Mouse (Mus musculus): ENCODE results near the gene Cdkal1. TPM values are rescaled to one million over a fixed set of nuclear protein-coding genes. Genes with fewer than 3 reads are reported as not detected.
A peak's percentile ranks its signal among the peaks of the same experiment; 100 is the strongest.

Cdkal1 gene
- total RNA-seq, 1 experiment, result 20.8 TPM

DNA sequence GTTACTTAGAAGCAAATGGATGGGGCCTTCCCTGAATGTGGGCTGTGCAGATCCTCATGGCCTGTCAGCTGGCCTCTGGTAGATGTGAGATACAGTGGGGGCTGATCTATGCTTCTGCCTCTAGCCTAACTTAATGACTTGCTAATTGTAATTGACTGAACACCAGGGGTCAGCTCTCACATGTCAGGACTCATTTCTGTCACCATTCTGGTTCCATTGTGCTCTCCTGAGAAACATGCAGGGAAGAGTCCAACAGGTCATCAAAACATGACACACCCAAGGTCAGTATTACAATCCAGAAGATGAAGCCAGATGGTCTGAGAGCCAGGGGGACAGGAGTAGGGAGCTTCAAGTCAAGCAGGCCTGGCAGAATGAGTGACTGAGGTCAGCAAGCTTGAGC lies 584.0 kb downstream of the Cdkal1 start:
- H3K4me1 ChIP-seq (ENCODE audit: control insufficient read depth in 2 of 2, insufficient read depth in 2 of 2, low read length in 2 of 2, poor library complexity in 1 of 2), result peaks cover 0 to 3% of the 10 kb centered on the region in 2 experiments; a peak in 1 of 4 replicates
- no peak overlapping the region for H3K4me3 ChIP-seq (ENCODE audit: insufficient read depth in 1 of 2, low read depth in 1 of 2, low read length in 2 of 2, poor library complexity in 1 of 2, severe bottlenecking in 1 of 2)
- no peak for DNase-seq (ENCODE audit: low read depth, low spot score)
- H3K36me3 ChIP-seq (ENCODE audit: control insufficient read depth, insufficient read depth, low read length, poor library complexity, severe bottlenecking), result no peaks in the 10 kb centered on the region
- H3K27ac ChIP-seq (ENCODE audit: insufficient read depth, low read depth, low read length, poor library complexity, severe bottlenecking), result no peak overlapping the region
- TF ChIP-seq CHD2 (IDR thresholded peaks at IDR 0.05; ENCODE audit: low read depth, low read length) (no peak), HCFC1 (IDR thresholded peaks at IDR 0.05; ENCODE audit: borderline replicate concordance, insufficient read depth, low read length) (no peak), MAFK (IDR thresholded peaks at IDR 0.05; ENCODE audit: insufficient read depth, low read depth, low read length) (no peak), ZNF384 (IDR thresholded peaks at IDR 0.05; ENCODE audit: low read depth, low read length) (no peak), ZC3H11A (IDR thresholded peaks at IDR 0.05; ENCODE audit: borderline replicate concordance, low read depth, low read length) (no peak)
- in situ Hi-C loops (cut with MboI; ENCODE audit: low sequenced_read_pairs in 2 of 2, unreplicated experiment in 2 of 2), result no loop called here
- H3K9me3 ChIP-seq (ENCODE audit: control insufficient read depth, insufficient read depth, low read depth, low read length), result no peaks in the 10 kb centered on the region
- H3K9ac ChIP-seq (ENCODE audit: insufficient read depth, low read depth, low read length, poor library complexity, severe bottlenecking), result no peak overlapping the region

DNA sequence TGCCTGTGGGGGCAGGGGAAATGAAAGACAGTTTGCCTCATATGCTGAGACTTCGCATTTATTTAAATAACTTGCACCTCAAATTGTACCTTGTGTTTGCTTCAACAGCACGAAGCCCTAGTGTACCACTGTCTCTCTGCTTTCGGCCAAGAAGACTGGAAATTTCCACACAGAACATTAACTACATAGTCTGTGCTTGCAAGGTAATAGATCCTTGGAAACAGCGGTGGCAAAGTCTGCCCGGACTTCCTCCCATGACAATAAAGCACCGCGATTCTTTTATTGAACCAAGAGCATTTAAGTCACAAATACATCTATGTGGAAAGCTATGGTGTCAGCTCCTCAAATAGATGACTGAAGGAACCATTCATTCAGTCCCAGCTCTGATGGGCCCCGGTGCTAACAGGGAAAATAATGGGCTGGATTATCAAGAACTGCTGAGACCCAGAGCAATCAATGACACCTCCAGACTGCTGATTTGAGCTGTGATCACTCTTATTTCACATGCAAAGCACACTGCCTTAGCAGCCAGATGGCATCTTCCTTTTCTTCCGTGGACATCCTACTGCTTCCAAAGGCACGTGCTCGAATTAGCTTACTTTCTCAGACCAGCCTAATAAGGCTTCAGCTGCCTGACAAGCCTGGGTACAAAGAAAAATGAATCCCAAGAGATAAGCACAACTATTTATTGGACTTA lies 591.3 kb downstream of the Cdkal1 start:
- H3K27ac ChIP-seq (ENCODE audit: insufficient read depth, low read depth, low read length, poor library complexity, severe bottlenecking), result no peak overlapping the region
- no peaks in the 10 kb centered on the region for H3K36me3 ChIP-seq (ENCODE audit: control insufficient read depth, insufficient read depth, low read length, poor library complexity, severe bottlenecking)
- TF ChIP-seq CHD2 (IDR thresholded peaks at IDR 0.05; ENCODE audit: low read depth, low read length), result no peak
- no peak for TF ChIP-seq ZC3H11A (IDR thresholded peaks at IDR 0.05; ENCODE audit: borderline replicate concordance, low read depth, low read length)
- TF ChIP-seq MAFK (IDR thresholded peaks at IDR 0.05; ENCODE audit: insufficient read depth, low read depth, low read length), result no peak
- no peak for TF ChIP-seq ZNF384 (IDR thresholded peaks at IDR 0.05; ENCODE audit: low read depth, low read length)
- TF ChIP-seq HCFC1 (IDR thresholded peaks at IDR 0.05; ENCODE audit: borderline replicate concordance, insufficient read depth, low read length), result no peak
- H3K4me3 ChIP-seq (ENCODE audit: insufficient read depth in 1 of 2, low read depth in 1 of 2, low read length in 2 of 2, poor library complexity in 1 of 2, severe bottlenecking in 1 of 2), result no peak overlapping the region
- in situ Hi-C loops (cut with MboI; ENCODE audit: low sequenced_read_pairs in 2 of 2, unreplicated experiment in 2 of 2), result no loop called here
- no peaks in the 10 kb centered on the region for H3K9me3 ChIP-seq (ENCODE audit: control insufficient read depth, insufficient read depth, low read depth, low read length)
- H3K4me1 ChIP-seq (ENCODE audit: control insufficient read depth in 2 of 2, insufficient read depth in 2 of 2, low read length in 2 of 2, poor library complexity in 1 of 2), result no peaks in the 10 kb centered on the region
- no peak for DNase-seq (ENCODE audit: low read depth, low spot score)
- H3K9ac ChIP-seq (ENCODE audit: insufficient read depth, low read depth, low read length, poor library complexity, severe bottlenecking), result no peak overlapping the region

DNA sequence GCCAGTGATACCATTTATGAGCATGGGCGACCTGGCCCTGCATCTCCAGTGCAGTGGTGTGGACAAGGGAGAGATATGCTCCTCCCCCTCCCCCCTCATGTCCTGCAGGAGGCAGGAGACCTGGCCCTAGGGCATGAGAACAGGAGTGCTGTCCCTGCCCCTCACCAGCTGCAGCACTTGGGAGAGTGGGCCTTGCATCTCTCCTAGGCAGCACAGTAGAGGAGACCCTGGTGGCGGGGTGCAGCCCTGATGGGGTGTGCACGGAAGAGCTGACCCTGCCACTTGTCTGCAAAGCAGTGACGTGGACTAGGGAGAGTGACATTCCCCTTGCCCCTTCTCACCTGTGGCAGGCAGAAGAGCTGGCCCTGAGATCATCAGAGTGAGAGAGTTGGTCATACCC lies 593.3 kb downstream of the Cdkal1 start:
- H3K27ac ChIP-seq (ENCODE audit: insufficient read depth, low read depth, low read length, poor library complexity, severe bottlenecking), result no peak overlapping the region
- no peak overlapping the region for H3K9ac ChIP-seq (ENCODE audit: insufficient read depth, low read depth, low read length, poor library complexity, severe bottlenecking)
- H3K4me3 ChIP-seq (ENCODE audit: insufficient read depth in 1 of 2, low read depth in 1 of 2, low read length in 2 of 2, poor library complexity in 1 of 2, severe bottlenecking in 1 of 2), result no peak overlapping the region
- TF ChIP-seq CHD2 (IDR thresholded peaks at IDR 0.05; ENCODE audit: low read depth, low read length) (no peak), HCFC1 (IDR thresholded peaks at IDR 0.05; ENCODE audit: borderline replicate concordance, insufficient read depth, low read length) (no peak), ZNF384 (IDR thresholded peaks at IDR 0.05; ENCODE audit: low read depth, low read length) (no peak)
- in situ Hi-C loops (cut with MboI; ENCODE audit: low sequenced_read_pairs in 2 of 2, unreplicated experiment in 2 of 2), result no loop called here
- no peaks in the 10 kb centered on the region for H3K36me3 ChIP-seq (ENCODE audit: control insufficient read depth, insufficient read depth, low read length, poor library complexity, severe bottlenecking)
- H3K9me3 ChIP-seq (ENCODE audit: control insufficient read depth, insufficient read depth, low read depth, low read length), result no peaks in the 10 kb centered on the region
- DNase-seq (ENCODE audit: low read depth, low spot score), result no peak
- H3K4me1 ChIP-seq (ENCODE audit: control insufficient read depth in 2 of 2, insufficient read depth in 2 of 2, low read length in 2 of 2, poor library complexity in 1 of 2), result no peaks in the 10 kb centered on the region

DNA sequence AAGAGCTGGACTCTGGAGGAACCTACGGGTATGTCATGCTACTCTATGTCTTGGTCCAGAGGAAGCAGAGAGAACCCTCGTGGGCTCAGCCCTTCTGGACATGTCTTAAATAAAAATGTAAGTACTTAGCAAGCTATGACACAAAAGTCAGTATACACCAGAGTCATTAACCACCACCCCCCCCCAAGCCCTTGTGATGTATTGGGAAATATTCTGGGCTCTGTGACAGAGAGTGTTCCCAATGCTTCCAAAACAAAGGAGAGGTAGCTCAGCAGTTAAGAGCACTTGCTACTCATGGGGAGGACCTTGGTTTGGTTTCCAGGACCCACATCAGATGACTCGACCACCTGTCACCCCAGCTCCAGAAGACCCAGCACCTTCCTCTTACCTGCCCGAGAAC lies 606.9 kb downstream of the Cdkal1 start:
- no peak overlapping the region for H3K9ac ChIP-seq (ENCODE audit: insufficient read depth, low read depth, low read length, poor library complexity, severe bottlenecking)
- H3K27ac ChIP-seq (ENCODE audit: insufficient read depth, low read depth, low read length, poor library complexity, severe bottlenecking), result no peak overlapping the region
- no peak for DNase-seq (ENCODE audit: low read depth, low spot score)
- no peaks in the 10 kb centered on the region for H3K9me3 ChIP-seq (ENCODE audit: control insufficient read depth, insufficient read depth, low read depth, low read length)
- no peak overlapping the region for H3K4me3 ChIP-seq (ENCODE audit: insufficient read depth in 1 of 2, low read depth in 1 of 2, low read length in 2 of 2, poor library complexity in 1 of 2, severe bottlenecking in 1 of 2)
- H3K36me3 ChIP-seq (ENCODE audit: control insufficient read depth, insufficient read depth, low read length, poor library complexity, severe bottlenecking), result no peaks in the 10 kb centered on the region
- in situ Hi-C loops (cut with MboI; ENCODE audit: low sequenced_read_pairs in 2 of 2, unreplicated experiment in 2 of 2), result no loop called here
- H3K4me1 ChIP-seq (ENCODE audit: control insufficient read depth in 2 of 2, insufficient read depth in 2 of 2, low read length in 2 of 2, poor library complexity in 1 of 2), result no peaks in the 10 kb centered on the region
- TF ChIP-seq CHD2 (IDR thresholded peaks at IDR 0.05; ENCODE audit: low read depth, low read length), result no peak
- no peak for TF ChIP-seq HCFC1 (IDR thresholded peaks at IDR 0.05; ENCODE audit: borderline replicate concordance, insufficient read depth, low read length)
- no peak for TF ChIP-seq MAFK (IDR thresholded peaks at IDR 0.05; ENCODE audit: insufficient read depth, low read depth, low read length)
- TF ChIP-seq ZNF384 (IDR thresholded peaks at IDR 0.05; ENCODE audit: low read depth, low read length), result no peak
- no peak for TF ChIP-seq ZC3H11A (IDR thresholded peaks at IDR 0.05; ENCODE audit: borderline replicate concordance, low read depth, low read length)

DNA sequence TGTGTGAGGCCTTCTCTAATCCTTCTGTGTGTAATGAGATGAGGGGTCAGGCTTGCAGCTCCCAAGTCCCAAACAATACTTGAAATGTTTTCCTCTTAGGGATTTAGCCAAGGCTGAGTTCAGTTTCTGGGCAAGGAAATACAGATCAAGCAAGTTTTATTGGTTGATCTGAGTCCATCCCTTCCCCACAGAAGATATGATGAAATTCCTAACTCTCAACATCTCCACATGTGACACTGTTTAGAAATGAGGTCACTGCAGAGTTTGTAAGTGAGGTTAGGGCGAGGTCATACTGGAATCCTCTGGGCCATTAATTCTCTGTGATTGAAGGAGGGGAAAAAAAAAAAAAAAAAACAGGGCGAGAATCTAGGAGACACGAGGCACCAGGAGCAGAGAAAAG lies 607.7 kb downstream of the Cdkal1 start:
- in situ Hi-C loops (cut with MboI; ENCODE audit: low sequenced_read_pairs in 2 of 2, unreplicated experiment in 2 of 2), result no loop called here
- no peaks in the 10 kb centered on the region for H3K4me1 ChIP-seq (ENCODE audit: control insufficient read depth in 2 of 2, insufficient read depth in 2 of 2, low read length in 2 of 2, poor library complexity in 1 of 2)
- 0 out of 2 replicates have a peak, but pooled peaks have one; percentile 29 for TF ChIP-seq ZNF384 (IDR thresholded peaks at IDR 0.05; ENCODE audit: low read depth, low read length)
- TF ChIP-seq ZC3H11A (IDR thresholded peaks at IDR 0.05; ENCODE audit: borderline replicate concordance, low read depth, low read length), result no peak
- H3K36me3 ChIP-seq (ENCODE audit: control insufficient read depth, insufficient read depth, low read length, poor library complexity, severe bottlenecking), result no peaks in the 10 kb centered on the region
- H3K9ac ChIP-seq (ENCODE audit: insufficient read depth, low read depth, low read length, poor library complexity, severe bottlenecking), result no peak overlapping the region
- no peak overlapping the region for H3K4me3 ChIP-seq (ENCODE audit: insufficient read depth in 1 of 2, low read depth in 1 of 2, low read length in 2 of 2, poor library complexity in 1 of 2, severe bottlenecking in 1 of 2)
- DNase-seq (ENCODE audit: low read depth, low spot score), result no peak
- no peaks in the 10 kb centered on the region for H3K9me3 ChIP-seq (ENCODE audit: control insufficient read depth, insufficient read depth, low read depth, low read length)
- H3K27ac ChIP-seq (ENCODE audit: insufficient read depth, low read depth, low read length, poor library complexity, severe bottlenecking), result no peak overlapping the region

Data from ES-E14 (cell line).